Mouse (Mus musculus): ENCODE measurements around the gene Shd. TPM values are rescaled to one million over a fixed set of nuclear protein-coding genes. Genes with fewer than 3 reads are reported as not detected.

The Shd gene
- total RNA-seq, 2 experiments from 2014 or later, result not detected

GRCm38 (mm10) chr17:56005415-56006061, 35.3 kb downstream of the Shd start, which contains the start of the genes Stap2 and Mpnd:
Stap2 (minus strand) TSS chr17:56005584.
Mpnd (plus strand) TSS chr17:56005711.
- no peak for ATAC-seq (replicated peaks; ENCODE audit: low FRiP score, poor library complexity, severe bottlenecking)

DNA sequence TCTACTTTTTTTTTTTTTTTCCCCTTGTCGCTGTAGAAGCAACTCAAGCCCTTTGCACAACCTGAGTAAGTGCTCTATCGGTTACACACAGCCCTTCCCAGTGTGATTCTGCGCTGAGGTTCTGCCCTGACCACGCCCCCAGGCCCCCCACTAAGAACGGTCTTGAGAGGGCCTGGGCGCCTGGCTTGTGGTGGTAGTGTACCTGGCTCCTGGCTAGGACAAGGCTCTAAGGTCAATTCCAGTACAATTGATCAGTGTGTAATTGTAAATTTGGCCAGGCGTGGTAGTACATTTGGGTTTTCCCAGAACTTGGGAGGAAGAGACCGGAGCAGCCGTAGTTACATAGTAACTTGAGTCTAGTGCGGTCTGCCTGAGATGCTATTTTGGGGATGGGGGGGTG, 36.7 kb downstream of the Shd start:
- no peak for ATAC-seq (replicated peaks; ENCODE audit: low FRiP score, poor library complexity, severe bottlenecking)

GRCm38 (mm10) chr17:56007444-56008355, 37.4 kb downstream of the Shd start:
- no peak for ATAC-seq (replicated peaks; ENCODE audit: low FRiP score, poor library complexity, severe bottlenecking)

DNA sequence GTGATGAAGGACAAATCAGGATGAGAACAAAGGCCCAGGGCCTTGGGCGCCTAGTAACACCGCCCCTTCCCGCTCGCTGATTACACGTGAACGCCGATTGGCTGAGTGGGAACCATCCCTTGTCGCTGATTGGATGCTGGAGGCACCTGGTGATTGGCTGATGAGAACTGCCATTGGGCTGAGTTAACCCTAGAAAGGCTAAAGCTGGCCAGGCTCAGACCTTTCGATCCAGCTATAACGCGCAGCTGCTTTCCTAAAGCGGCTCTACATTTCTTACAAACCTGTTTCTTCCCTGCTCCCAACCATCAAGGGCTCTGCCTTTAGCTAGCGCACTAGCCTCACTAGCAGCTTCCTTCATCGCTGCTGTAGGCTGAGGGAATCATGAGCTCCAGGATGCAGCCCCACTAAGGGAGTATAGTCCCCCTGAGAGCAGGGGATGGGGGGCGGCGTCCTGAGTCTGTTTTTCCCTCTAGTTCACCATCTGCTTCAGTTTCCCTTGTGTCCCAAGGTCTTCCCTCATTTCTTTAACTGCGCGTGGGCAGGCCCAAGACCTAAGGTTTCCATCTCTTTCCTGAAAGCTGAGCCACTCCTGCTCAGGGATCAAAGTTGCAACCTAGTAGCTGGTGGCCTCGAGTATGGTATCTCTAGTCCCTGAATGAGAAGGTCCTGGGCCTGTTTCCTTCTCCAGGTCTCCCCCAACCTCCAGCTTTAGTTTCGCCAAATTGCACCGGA, 38.3 kb downstream of the Shd start:
- ATAC-seq (replicated peaks; ENCODE audit: low FRiP score, poor library complexity, severe bottlenecking), result peak; percentile 87

DNA sequence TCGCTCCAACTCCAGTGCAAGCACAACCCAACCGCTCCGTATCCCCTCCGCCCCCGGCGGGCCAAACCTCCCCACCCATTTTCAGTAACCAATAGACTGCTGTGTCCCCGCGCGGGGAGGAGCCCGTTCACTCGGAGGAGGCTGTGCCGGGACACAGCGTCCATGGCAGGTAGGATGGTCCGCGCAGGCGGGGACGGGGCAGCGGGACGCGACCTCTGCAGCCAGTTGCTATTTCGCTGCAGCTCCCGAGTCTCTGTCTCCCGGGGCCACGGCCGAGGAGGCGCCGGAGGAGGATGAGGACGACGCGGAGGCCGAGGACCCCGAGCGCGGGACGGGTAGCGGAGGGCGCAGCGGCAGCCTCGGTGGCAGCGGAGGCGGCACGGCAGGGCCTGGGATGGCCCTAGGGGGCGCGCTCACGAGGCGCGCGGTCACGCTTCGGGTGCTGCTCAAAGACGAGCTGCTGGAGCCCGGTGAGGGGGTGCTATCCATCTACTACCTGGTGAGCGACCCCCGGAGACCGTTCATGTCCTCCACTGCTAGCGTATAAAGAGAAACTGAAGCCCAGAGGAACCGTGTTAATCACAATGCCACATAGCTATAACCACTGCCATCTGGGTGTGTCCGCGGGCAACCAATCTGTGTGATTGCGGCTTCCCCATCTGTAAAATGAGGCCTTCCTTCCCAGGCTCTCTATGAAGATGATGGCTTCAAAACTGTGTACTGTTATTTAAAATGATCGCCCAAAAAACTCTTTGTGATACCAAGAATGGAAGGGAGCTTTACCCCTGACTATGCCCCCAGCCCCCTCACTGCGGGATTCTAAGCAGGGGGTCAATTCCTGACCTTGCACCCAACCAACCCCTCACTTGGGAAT, 39.1 kb downstream of the Shd start:
- ATAC-seq (replicated peaks; ENCODE audit: low FRiP score, poor library complexity, severe bottlenecking), result peak; percentile 88

- ATAC-seq (replicated peaks; ENCODE audit: low FRiP score, poor library complexity, severe bottlenecking), result no peak
These were observed 39.6 kb downstream of the Shd start for GRCm38 (mm10) chr17:56009962-56010240.

DNA sequence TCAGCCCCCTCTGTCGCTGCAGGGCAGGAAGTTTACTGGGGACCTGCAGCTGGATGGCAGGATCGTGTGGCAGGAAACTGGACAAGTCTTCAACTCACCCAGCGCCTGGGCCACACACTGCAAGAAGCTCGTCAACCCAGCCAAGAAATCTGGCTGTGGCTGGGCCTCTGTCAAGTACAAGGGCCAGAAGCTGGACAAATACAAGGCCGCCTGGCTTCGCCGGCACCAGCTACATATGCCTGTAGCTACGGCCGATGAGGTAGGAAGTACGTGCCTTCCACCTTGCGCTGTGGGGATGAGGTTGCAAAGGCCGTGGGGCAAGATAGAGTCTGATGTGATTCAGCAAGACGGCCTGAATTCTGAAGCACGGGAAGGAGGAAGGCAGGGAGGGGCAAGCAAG, 40.0 kb downstream of the Shd start:
- ATAC-seq (replicated peaks; ENCODE audit: low FRiP score, poor library complexity, severe bottlenecking), result no peak

GRCm38 (mm10) chr17:56010681-56011080, 40.4 kb downstream of the Shd start:
- ATAC-seq (replicated peaks; ENCODE audit: low FRiP score, poor library complexity, severe bottlenecking), result peak; percentile 57

GRCm38 (mm10) chr17:56011441-56011840, 41.2 kb downstream of the Shd start:
- ATAC-seq (replicated peaks; ENCODE audit: low FRiP score, poor library complexity, severe bottlenecking), result no peak

- no peak for ATAC-seq (replicated peaks; ENCODE audit: low FRiP score, poor library complexity, severe bottlenecking)
These were observed 45.0 kb downstream of the Shd start for GRCm38 (mm10) chr17:56015293-56015692.

DNA sequence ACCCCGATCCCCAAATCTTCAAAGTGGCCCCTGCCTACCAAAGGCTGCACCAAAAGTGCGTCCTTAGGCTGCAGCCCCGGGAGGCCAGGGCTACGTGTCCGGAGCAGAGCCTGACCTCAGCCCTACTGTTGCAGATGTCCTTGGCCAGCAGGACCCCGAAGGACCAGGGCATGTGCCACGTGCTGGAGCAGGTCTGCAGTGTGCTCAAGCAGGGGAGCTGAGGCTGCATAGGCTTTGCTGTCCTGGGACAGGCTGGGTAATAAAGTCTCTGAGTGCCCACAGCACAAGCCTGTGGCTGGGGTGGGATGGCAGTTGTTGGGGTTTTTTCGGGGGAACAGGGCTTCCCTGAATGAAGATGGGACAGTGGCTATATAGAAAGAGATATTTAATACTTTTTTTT, 46.1 kb downstream of the Shd start:
- no peak for ATAC-seq (replicated peaks; ENCODE audit: low FRiP score, poor library complexity, severe bottlenecking)

- ATAC-seq (replicated peaks; ENCODE audit: low FRiP score, poor library complexity, severe bottlenecking), result no peak
These were observed 46.8 kb downstream of the Shd start for GRCm38 (mm10) chr17:56016793-56017785.

DNA sequence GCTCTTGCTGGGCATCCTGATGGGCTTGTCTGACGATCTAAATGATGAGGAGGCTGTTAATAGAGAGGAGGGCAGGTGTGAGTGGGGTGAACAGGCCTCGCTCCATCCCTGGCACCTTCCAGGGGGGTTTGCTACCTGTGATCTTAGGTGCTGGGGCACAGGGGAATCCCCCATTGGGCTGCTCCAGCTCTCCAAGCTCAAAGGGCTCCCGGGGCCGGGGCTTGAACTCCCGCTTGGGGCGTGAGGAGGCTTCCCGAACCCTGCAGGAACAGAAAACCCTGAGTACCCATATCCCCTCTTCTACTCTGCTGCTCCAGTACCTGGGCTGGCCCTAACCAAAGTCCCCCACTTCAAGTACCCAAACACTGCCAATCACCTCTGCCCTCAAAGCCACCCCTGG, 47.6 kb downstream of the Shd start:
- ATAC-seq (replicated peaks; ENCODE audit: low FRiP score, poor library complexity, severe bottlenecking), result no peak

- ATAC-seq (replicated peaks; ENCODE audit: low FRiP score, poor library complexity, severe bottlenecking), result no peak
These were observed 48.3 kb downstream of the Shd start for GRCm38 (mm10) chr17:56018347-56019131.

- ATAC-seq (replicated peaks; ENCODE audit: low FRiP score, poor library complexity, severe bottlenecking), result no peak
These were observed 50.3 kb downstream of the Shd start for GRCm38 (mm10) chr17:56020400-56021084.

DNA sequence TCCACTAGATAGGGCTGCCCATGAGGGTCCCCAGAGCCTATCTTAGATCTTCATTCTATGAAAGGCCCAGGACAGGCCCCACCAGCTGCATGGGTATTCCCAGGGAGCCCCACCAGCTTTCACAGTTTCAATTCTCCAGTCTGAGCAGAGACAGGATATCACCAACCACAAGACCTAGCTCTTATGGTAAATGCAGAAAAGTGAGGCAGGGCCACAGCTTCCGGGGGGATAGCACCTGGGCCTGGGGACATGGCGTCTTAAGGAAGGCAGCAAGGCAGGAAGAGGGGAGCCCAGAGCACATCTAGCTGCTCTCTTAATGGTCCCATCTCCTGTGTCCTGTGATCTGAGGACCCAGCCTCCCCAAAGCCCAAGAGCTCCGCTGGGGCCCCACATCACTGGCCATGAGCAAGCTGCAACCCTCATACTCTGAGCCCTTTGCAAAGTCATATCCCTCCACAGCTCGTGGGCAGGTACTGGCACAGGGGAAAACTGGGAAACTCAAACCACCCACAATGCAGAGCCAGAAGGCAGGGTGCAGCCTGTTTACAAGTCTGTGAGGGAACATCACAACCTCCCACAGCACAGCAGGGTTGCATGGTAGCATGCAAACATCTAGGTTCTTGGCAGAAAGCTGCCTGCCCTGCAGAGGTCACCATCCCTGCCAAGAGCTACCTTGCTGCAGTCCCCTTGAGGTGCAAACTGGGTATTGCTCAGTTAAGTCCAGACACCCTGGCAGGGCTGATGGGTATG, 51.1 kb downstream of the Shd start:
- ATAC-seq (replicated peaks; ENCODE audit: low FRiP score, poor library complexity, severe bottlenecking), result no peak
